Mouse (Mus musculus) frontal cortex, adult (tissue): Measurements from ENCODE around the gene Smarca2.

Experiments
- ATAC-seq: cut with Nextera tagmentation; 2 replicates; pipeline ENCODE4 v1.9.2; 2017; ENCODE audit warnings: mild to moderate bottlenecking, moderate library complexity, mixed read lengths; ENCODE audit not compliant: low TSS enrichment

Gene Smarca2

GRCm38 (mm10) chr19:26747571-26748539 is 143.0 kb downstream of the Smarca2 start:
- peak; percentile 68 for ATAC-seq

- ATAC-seq = no peak
These were observed 143.8 kb downstream of the Smarca2 start for GRCm38 (mm10) chr19:26748676-26749075.

GRCm38 (mm10) chr19:26749427-26750137 is 144.7 kb downstream of the Smarca2 start:
- peak; percentile 32 for ATAC-seq

GRCm38 (mm10) chr19:26752611-26753163 is 147.8 kb downstream of the Smarca2 start:
- ATAC-seq = no peak

GRCm38 (mm10) chr19:26753266-26753872 is 148.5 kb downstream of the Smarca2 start:
- ATAC-seq = no peak

- peak; percentile 20; the same call in 1 of the 2 replicates for ATAC-seq
These were observed 149.4 kb downstream of the Smarca2 start for GRCm38 (mm10) chr19:26754016-26754794.

GRCm38 (mm10) chr19:26755991-26756390 is 151.1 kb downstream of the Smarca2 start:
- ATAC-seq = no peak

- no peak for ATAC-seq
These were observed 151.5 kb downstream of the Smarca2 start for GRCm38 (mm10) chr19:26756399-26756798.

GRCm38 (mm10) chr19:26758156-26758555 is 153.3 kb downstream of the Smarca2 start:
- ATAC-seq = peak; percentile 32; the same call in 1 of the 2 replicates

- ATAC-seq = no peak
These were observed 153.8 kb downstream of the Smarca2 start for GRCm38 (mm10) chr19:26758620-26759019.

GRCm38 (mm10) chr19:26759295-26759694 is 154.4 kb downstream of the Smarca2 start:
- ATAC-seq = no peak

- ATAC-seq = no peak
These were observed 156.4 kb downstream of the Smarca2 start for GRCm38 (mm10) chr19:26761257-26761656.

GRCm38 (mm10) chr19:26765483-26765882 is 160.6 kb downstream of the Smarca2 start:
- ATAC-seq = no peak

- no peak for ATAC-seq
These were observed 162.6 kb downstream of the Smarca2 start for GRCm38 (mm10) chr19:26767454-26767853.

- ATAC-seq = no peak
These were observed 163.1 kb downstream of the Smarca2 start for GRCm38 (mm10) chr19:26767941-26768340.

GRCm38 (mm10) chr19:26768846-26769245 is 164.0 kb downstream of the Smarca2 start:
- ATAC-seq = no peak

- ATAC-seq = peak; percentile 41
These were observed 165.0 kb downstream of the Smarca2 start for GRCm38 (mm10) chr19:26769609-26770500.

- no peak for ATAC-seq
These were observed 165.7 kb downstream of the Smarca2 start for GRCm38 (mm10) chr19:26770592-26770991.

- no peak for ATAC-seq
These were observed 167.3 kb downstream of the Smarca2 start for GRCm38 (mm10) chr19:26772051-26772583.
